Mouse (Mus musculus) lung, postnatal 0 days (tissue): Measurements from ENCODE around the gene Ankrd60. TPM values are rescaled to one million over a fixed set of nuclear protein-coding genes. Genes with fewer than 3 reads are reported as not detected.

ENCODE experiments used
- ATAC-seq: fragments of 200-750 bp; cut with Nextera tagmentation; 2 replicates; pipeline ENCODE4 v1.8.0; 2017; ENCODE audit warnings: moderate library complexity
- DNase-seq: peaks from one replicate; pipeline ENCODE4 v3.0.0-alpha.2; 2016; ENCODE audit warnings: low spot score
- H3K27ac ChIP-seq: fragments of 300-500 bp; sonication (generic); 2 replicates; pipeline ENCODE4 v1.5.1; 2014; ENCODE audit warnings: antibody characterized with exemption, mild to moderate bottlenecking, low read length, mixed read lengths
- H3K27me3 ChIP-seq: fragments of 300-500 bp; sonication (generic); replicated peaks from 2 replicates; pipeline ENCODE4 v1.6.1; 2014; ENCODE audit warnings: low read length, mixed read lengths; ENCODE audit not compliant: insufficient read depth
- H3K36me3 ChIP-seq: fragments of 300-500 bp; sonication (generic); 2 replicates; pipeline ENCODE4 v1.6.1; 2014; ENCODE audit warnings: low read length, mixed read lengths; ENCODE audit not compliant: insufficient read depth
- H3K4me1 ChIP-seq: fragments of 300-500 bp; sonication (generic); 2 replicates; pipeline ENCODE4 v1.6.1; 2014; ENCODE audit warnings: antibody characterized with exemption, low read depth, low read length, mixed read lengths; ENCODE audit not compliant: insufficient read depth
- H3K4me2 ChIP-seq: fragments of 300-500 bp; sonication (generic); replicated peaks from 2 replicates; pipeline ENCODE4 v1.6.1; 2014; ENCODE audit warnings: low read depth, mild to moderate bottlenecking, low read length, moderate library complexity, mixed read lengths
- H3K4me3 ChIP-seq: fragments of 300-500 bp; sonication (generic); 2 replicates; pipeline ENCODE4 v1.5.1; 2014; ENCODE audit warnings: low read depth, low read length
- H3K9ac ChIP-seq: fragments of 300-500 bp; sonication (generic); replicated peaks from 2 replicates; pipeline ENCODE4 v1.6.1; 2014; ENCODE audit warnings: low read depth, mild to moderate bottlenecking
- H3K9me3 ChIP-seq: fragments of 300-500 bp; sonication (generic); 2 replicates; pipeline ENCODE4 v1.6.1; 2016; ENCODE audit warnings: low read length, mixed read lengths
- CTCF ChIP-seq: IDR thresholded peaks from 2 replicates; pipeline ENCODE4 v1.5.1; 2016; ENCODE audit warnings: antibody characterized with exemption, mild to moderate bottlenecking
- EP300 ChIP-seq: IDR thresholded peaks from 2 replicates; pipeline ENCODE4 v1.6.1; 2016; ENCODE audit warnings: antibody characterized with exemption, mild to moderate bottlenecking, control low read depth
- WGBS: fragments of 180-500 bp; shearing (Covaris S2); extraction: QIAGEN DNeasy Blood & Tissue Kit; methylation state at CpG from one replicate; pipeline ENCODE4 v1.1.7; 2014; 5-methylcytosine and 5-hydroxymethylcytosine counted together
- polyA plus RNA-seq: library from polyadenylated mRNA; unstranded; fragments of >200 nt; fragmentation: Nextera tagmentation; extraction: Ambion mirVana; gene quantifications from 2 replicates; pipeline ENCODE4 v1.2.1, GENCODE M21; 2015

Ankrd60 gene
- polyA plus RNA-seq, 1 experiment from 2014 or later, result not detected

DNA sequence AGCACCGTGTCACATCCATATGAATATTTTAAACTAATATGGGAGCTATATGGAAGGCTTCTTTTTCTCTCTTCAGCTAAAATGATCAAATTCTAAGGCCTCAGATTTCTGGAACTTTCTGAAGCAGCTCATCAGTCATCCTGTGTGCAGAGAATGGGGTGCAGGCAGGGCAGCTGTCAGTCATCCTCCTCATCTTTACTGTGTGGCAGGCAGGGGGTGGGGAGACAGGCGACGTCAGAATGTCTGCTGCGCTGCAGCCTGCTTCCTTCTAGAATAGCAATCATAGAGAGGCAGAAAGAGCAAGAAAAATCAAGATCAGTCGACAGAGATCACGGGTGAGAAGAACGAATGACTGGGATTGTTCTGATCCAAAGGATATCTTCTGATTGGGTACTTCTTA is 38.0 kb upstream of the Ankrd60 start:
- H3K27me3 ChIP-seq, result no peaks in the 10 kb centered on the region
- no peak overlapping the region for H3K27ac ChIP-seq
- no peak for TF ChIP-seq EP300
- 59% methylated on average over 7 of the region's 7 CpGs for WGBS
- DNase-seq (no peak), ATAC-seq (no peak)
- no peak overlapping the region for H3K9ac ChIP-seq
- no peaks in the 10 kb centered on the region for H3K9me3 ChIP-seq
- no peaks in the 10 kb centered on the region for H3K36me3 ChIP-seq
- H3K4me2 ChIP-seq, result no peak overlapping the region
- H3K4me3 ChIP-seq, result no peak overlapping the region
- no peaks in the 10 kb centered on the region for H3K4me1 ChIP-seq

DNA sequence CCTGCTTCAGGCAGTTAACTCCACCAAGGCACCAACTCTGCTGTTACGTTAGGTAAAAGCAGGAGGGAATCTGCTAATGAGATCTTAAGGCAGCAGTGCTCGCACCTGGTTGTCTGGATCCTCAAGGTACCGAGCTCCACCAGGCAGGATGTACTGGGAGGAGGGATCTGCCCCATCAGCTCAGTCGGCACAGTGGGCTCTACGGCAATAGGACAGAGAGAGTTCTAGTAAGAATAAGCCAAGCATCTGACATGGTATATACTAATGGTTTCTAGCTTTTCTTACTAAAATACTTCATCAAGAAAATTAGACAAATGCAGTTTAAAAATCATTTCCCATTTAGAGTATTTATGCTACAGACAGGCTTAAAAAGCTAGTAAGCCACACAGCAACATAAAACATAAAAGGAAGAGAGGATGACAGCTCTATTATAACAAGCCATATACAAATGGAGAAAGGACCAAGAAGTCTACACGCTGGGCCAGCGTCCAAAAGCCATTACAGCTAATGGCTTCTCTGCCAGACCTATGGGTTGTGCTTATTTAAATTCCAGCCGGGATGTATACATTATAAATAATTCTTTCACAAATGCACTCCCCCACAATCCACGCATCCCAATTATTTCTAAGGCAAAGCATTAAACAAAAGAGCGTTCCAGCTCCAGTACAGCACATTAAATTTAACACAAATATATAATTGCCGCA is 37.4 kb upstream of the Ankrd60 start:
- Histone ChIP-seq H3K9me3 (no peaks in the 10 kb centered on the region), H3K9ac (no peak overlapping the region), H3K27me3 (no peaks in the 10 kb centered on the region), H3K4me2 (no peak overlapping the region), H3K4me1 (no peaks in the 10 kb centered on the region), H3K27ac (no peak overlapping the region), H3K4me3 (no peak overlapping the region), H3K36me3 (no peaks in the 10 kb centered on the region)
- WGBS, result 61% methylated on average over 11 of the region's 11 CpGs
- no peak for ATAC-seq
- DNase-seq, result no peak
- TF ChIP-seq EP300, result no peak
- no peak for TF ChIP-seq CTCF

DNA sequence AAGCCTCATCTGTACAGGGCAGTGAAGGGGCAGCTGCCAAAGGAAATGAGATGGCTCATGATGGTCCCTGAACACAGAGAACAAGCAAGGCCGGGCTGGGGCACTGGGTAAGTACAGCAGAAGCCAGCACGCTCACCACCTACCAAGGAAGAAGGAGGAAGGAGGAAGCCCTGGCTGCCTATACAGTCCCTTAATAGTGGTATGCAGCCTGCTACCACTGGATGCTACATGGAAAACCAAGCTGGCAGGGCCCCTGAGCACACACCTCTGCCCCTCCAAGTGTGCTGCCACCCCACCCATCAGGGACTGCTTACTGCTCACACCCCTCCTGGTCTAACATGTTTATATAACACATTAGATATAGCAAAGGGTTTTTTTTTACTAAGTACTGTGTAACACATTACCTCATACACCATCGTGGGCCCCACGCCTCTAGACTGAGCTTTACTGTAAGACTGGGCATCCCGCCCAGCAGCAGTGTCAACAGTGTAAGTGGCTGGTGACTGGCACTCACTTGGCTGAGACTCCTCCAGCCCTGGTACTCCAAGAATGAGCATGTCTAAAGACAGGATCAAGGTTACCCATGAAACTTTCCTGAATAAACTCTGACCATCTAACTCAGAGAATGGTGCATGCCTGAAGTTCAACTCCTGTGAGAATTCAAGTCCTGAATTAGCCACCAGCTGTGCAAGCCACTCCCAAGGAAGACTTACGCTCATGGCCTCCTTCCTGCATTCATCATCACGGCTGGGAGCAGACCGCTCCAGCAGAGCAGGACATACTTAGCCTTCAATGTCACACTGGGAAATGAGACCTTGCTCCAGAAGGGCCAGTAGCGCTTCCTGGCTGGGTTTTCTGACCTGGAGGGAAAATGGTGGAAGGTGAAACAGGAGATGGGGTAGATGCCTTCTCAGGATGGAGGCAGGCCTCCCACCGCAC is 30.1 kb upstream of the Ankrd60 start:
- Histone ChIP-seq H3K27ac (peak overlapping the region; percentile 59), H3K4me3 (no peak overlapping the region), H3K9ac (no peak overlapping the region), H3K9me3 (no peaks in the 10 kb centered on the region), H3K4me1 (peaks cover 3% of the 10 kb centered on the region; the same call in 1 of the 2 replicates), H3K36me3 (no peaks in the 10 kb centered on the region), H3K4me2 (no peak overlapping the region), H3K27me3 (no peaks in the 10 kb centered on the region)
- DNase-seq (peak; percentile 95), ATAC-seq (peak; percentile 99)
- 41% methylated on average over 10 of the region's 10 CpGs for WGBS
- TF ChIP-seq CTCF (no peak), EP300 (peak; percentile 83)

- no peak overlapping the region for H3K4me2 ChIP-seq
- H3K9me3 ChIP-seq, result no peaks in the 10 kb centered on the region
- H3K4me1 ChIP-seq, result peaks cover 3% of the 10 kb centered on the region; the same call in 1 of the 2 replicates
- 88% methylated on average over 9 of the region's 9 CpGs for WGBS
- no peaks in the 10 kb centered on the region for H3K27me3 ChIP-seq
- ATAC-seq (no peak), DNase-seq (no peak)
- TF ChIP-seq EP300, result no peak
- TF ChIP-seq CTCF, result no peak
- H3K27ac ChIP-seq, result no peak overlapping the region
- H3K4me3 ChIP-seq, result no peak overlapping the region
- H3K9ac ChIP-seq, result no peak overlapping the region
- H3K36me3 ChIP-seq, result no peaks in the 10 kb centered on the region
Measured at GRCm38 (mm10) chr2:173606415-173606804, 28.2 kb upstream of the Ankrd60 start.

DNA sequence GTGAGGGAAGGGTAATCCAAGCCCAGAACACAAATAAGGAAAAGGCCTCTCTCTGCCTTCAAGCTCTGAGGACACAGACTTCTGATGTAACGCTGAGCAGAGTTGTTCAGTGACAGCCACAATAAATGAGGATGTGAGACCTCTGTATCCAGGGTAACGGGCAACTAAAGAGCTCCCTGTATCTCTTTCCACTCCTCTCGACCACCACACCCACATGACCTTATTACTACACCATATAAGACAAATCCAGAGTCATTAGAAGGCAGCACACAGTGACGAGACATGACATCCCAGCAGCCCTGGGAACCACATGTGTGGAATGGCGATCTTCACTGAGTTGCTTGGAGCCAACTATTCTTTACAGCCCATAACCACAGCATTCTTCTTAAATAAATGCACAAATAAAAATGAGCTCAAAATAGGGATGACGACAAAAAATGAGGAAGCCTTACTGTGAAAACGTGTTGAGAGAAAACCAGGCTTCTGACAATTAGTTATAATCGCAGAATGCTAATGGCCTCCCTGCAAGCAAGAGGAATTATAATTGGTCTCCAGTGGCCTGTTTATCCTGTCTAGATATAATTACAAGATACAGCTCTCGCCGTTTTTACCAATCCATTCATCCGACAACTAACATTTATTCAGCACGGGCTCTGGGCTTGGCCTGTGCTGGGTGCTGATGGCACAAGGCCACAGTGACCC is 27.7 kb upstream of the Ankrd60 start:
- Histone ChIP-seq H3K36me3 (no peaks in the 10 kb centered on the region), H3K9me3 (no peaks in the 10 kb centered on the region), H3K4me3 (no peak overlapping the region), H3K4me2 (no peak overlapping the region), H3K27ac (no peak overlapping the region), H3K9ac (no peak overlapping the region), H3K27me3 (no peaks in the 10 kb centered on the region), H3K4me1 (peaks cover 3% of the 10 kb centered on the region; the same call in 1 of the 2 replicates)
- ATAC-seq (no peak), DNase-seq (no peak)
- WGBS, result 80% methylated on average over 12 of the region's 12 CpGs
- no peak for TF ChIP-seq EP300

DNA sequence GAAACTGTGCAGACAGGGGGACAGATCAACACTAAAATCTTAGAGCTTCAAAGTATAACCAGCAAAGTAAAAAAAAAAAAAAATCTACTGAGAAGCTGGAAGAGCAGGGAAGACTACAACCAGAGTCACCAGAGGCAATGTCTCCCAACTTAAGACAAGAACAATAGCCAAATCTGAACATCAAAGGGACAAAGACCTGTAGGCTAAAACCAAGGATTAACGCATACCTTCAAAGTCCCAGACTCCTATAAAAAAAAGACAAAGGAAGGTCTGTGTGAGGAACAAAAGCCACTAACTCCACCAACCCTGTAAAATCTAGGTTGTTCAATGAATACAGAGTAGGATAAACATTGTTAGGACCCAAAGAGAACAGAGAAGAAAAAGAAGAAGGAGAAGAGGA is 23.7 kb upstream of the Ankrd60 start:
- Histone ChIP-seq H3K36me3 (no peaks in the 10 kb centered on the region), H3K9ac (no peak overlapping the region), H3K4me1 (no peaks in the 10 kb centered on the region), H3K27ac (no peak overlapping the region), H3K4me2 (no peak overlapping the region), H3K4me3 (no peak overlapping the region), H3K27me3 (no peaks in the 10 kb centered on the region), H3K9me3 (no peaks in the 10 kb centered on the region)
- DNase-seq (no peak), ATAC-seq (no peak)
- 100% methylated on average over 1 of the region's 1 CpGs for WGBS
- TF ChIP-seq CTCF (no peak), EP300 (no peak)
